Mouse (Mus musculus): ENCODE data around the gene Mapkapk5. TPM values are rescaled to one million over a fixed set of nuclear protein-coding genes. Genes with fewer than 3 reads are reported as not detected.

The Mapkapk5 gene
- total RNA-seq (2023) = 97.8 TPM

GRCm38 (mm10) chr5:121545793-121546529 is at the start of gene Mapkapk5:
Gene Mapkapk5, minus strand, starts transcription at chr5:121545905.

GRCm38 (mm10) chr5:121593451-121594401 is 48.0 kb upstream of the Mapkapk5 start, which contains the start of gene Aldh2:
Gene Aldh2, minus strand, starts transcription at chr5:121593824.

GRCm38 (mm10) chr5:121544910-121545792 is 554 bp downstream of the Mapkapk5 start, which contains the start of the genes Adam1a and Gm42878:
Gene Adam1a, minus strand, starts transcription at chr5:121545482.
Gene Gm42878, minus strand, starts transcription at chr5:121545482.

GRCm38 (mm10) chr5:121503231-121503630 is 42.5 kb downstream of the Mapkapk5 start, which contains the start of gene Adam1b:
Gene Adam1b, minus strand, starts transcription at chr5:121503435.

Other genes starting within 250 kb of the Mapkapk5 start
- 53.2 TPM for gene Trafd1, start 160.3 kb downstream of the Mapkapk5 start, total RNA-seq (2023)
- gene Naa25, start 148.0 kb downstream of the Mapkapk5 start, total RNA-seq (2023) = 32.2 TPM
- gene Tmem116, start 94.0 kb downstream of the Mapkapk5 start, total RNA-seq (2023) = 0.76 TPM
- 76.0 TPM for gene Erp29, start 93.4 kb downstream of the Mapkapk5 start, total RNA-seq (2023)
- gene Adam1b, start 42.5 kb downstream of the Mapkapk5 start, total RNA-seq (2023) = not detected
- gene Adam1a, start 423 bp downstream of the Mapkapk5 start, total RNA-seq (2023) = 7.4 TPM
- gene Gm42878, start 423 bp downstream of the Mapkapk5 start, total RNA-seq (2023) = 1.4 TPM
- gene Aldh2, start 47.9 kb upstream of the Mapkapk5 start, total RNA-seq (2023) = 97.0 TPM
- gene Acad12, start 73.0 kb upstream of the Mapkapk5 start, total RNA-seq (2023) = 5.2 TPM
- 10.1 TPM for gene Acad10, start 114.6 kb upstream of the Mapkapk5 start, total RNA-seq (2023)
- 127 TPM for gene Brap, start 114.7 kb upstream of the Mapkapk5 start, total RNA-seq (2023)
- gene Atxn2, start 165.4 kb upstream of the Mapkapk5 start, total RNA-seq (2023) = 79.9 TPM